Mouse (Mus musculus) hindbrain, postnatal 0 days (tissue): ENCODE data around the gene Gm43191. TPM values are rescaled to one million over a fixed set of nuclear protein-coding genes. Genes with fewer than 3 reads are reported as not detected.

ENCODE experiments used
- ATAC-seq: fragments of 200-750 bp; cut with Nextera tagmentation; 2 replicates; pipeline ENCODE4 v1.8.0; 2017; ENCODE audit warnings: mild to moderate bottlenecking, moderate TSS enrichment, moderate library complexity
- DNase-seq: peaks from one replicate; pipeline ENCODE4 v3.0.0-alpha.2; 2015; ENCODE audit warnings: low spot score
- H3K27ac ChIP-seq: fragments of 300-500 bp; sonication (generic); 2 replicates; pipeline ENCODE4 v1.5.1; 2014; ENCODE audit warnings: mild to moderate bottlenecking
- H3K27me3 ChIP-seq: fragments of 300-500 bp; sonication (generic); 2 replicates; pipeline ENCODE4 v1.6.1; 2014; ENCODE audit warnings: low read length, mixed read lengths; ENCODE audit not compliant: insufficient read depth
- H3K36me3 ChIP-seq: fragments of 300-500 bp; sonication (generic); 2 replicates; pipeline ENCODE4 v1.6.1; 2014; ENCODE audit warnings: low read length, mixed read lengths; ENCODE audit not compliant: insufficient read depth
- H3K4me1 ChIP-seq: fragments of 300-500 bp; sonication (generic); 2 replicates; pipeline ENCODE4 v1.6.1; 2014; ENCODE audit warnings: antibody characterized with exemption, low read length, mixed read lengths; ENCODE audit not compliant: insufficient read depth
- H3K4me2 ChIP-seq: fragments of 300-500 bp; sonication (generic); 2 replicates; pipeline ENCODE4 v1.6.1; 2014; ENCODE audit warnings: low read depth, mild to moderate bottlenecking, low read length, moderate library complexity, mixed read lengths
- H3K4me3 ChIP-seq: fragments of 300-500 bp; sonication (generic); 2 replicates; pipeline ENCODE4 v1.5.1; 2014; ENCODE audit warnings: low read length
- H3K9ac ChIP-seq: fragments of 300-500 bp; sonication (generic); replicated peaks from 2 replicates; pipeline ENCODE4 v1.6.1; 2014; ENCODE audit warnings: mild to moderate bottlenecking, low read length, moderate library complexity, mixed read lengths
- H3K9me3 ChIP-seq: fragments of 300-500 bp; sonication (generic); 2 replicates; pipeline ENCODE4 v1.6.1; 2016; ENCODE audit warnings: low read length, mixed read lengths
- CTCF ChIP-seq: IDR thresholded peaks from 2 replicates; pipeline ENCODE4 v1.5.1; 2016; ENCODE audit warnings: antibody characterized with exemption, control low read depth, low read depth
- WGBS: fragments of 180-500 bp; shearing (Covaris S2); extraction: QIAGEN DNeasy Blood & Tissue Kit; methylation state at CpG from one replicate; pipeline ENCODE4 v1.1.7; 2014; 5-methylcytosine and 5-hydroxymethylcytosine counted together
- polyA plus RNA-seq: library from polyadenylated mRNA; unstranded; fragments of >200 nt; fragmentation: Nextera tagmentation; extraction: Ambion mirVana; gene quantifications from 2 replicates; pipeline ENCODE4 v1.2.1, GENCODE M21; 2015
- total RNA-seq: library from RNA; depleted of rRNA; stranded (reverse); fragments of >200 nt; gene quantifications from 2 replicates; pipeline ENCODE4 v1.2.3, GENCODE M21; 2014

Gm43191 gene
- total and polyA plus RNA-seq, 2 experiments from 2014 or later: not detected

GRCm38 (mm10) chr3:116653278-116653945 lies 27.6 kb downstream of the Gm43191 start:
- Histone ChIP-seq H3K36me3 (no peaks in the 10 kb centered on the region), H3K9ac (no peak overlapping the region), H3K27me3 (no peaks in the 10 kb centered on the region), H3K27ac (no peak overlapping the region), H3K4me2 (no peak overlapping the region), H3K9me3 (no peaks in the 10 kb centered on the region), H3K4me3 (no peak overlapping the region), H3K4me1 (no peaks in the 10 kb centered on the region; the same call in 1 of the 2 replicates)
- DNase-seq: no peak
- WGBS: 65% methylated on average over 5 of the region's 5 CpGs
- no peak for ATAC-seq
- no peak for TF ChIP-seq CTCF

- no peak for TF ChIP-seq CTCF
- Histone ChIP-seq H3K4me1 (no peaks in the 10 kb centered on the region; the same call in 1 of the 2 replicates), H3K4me2 (no peak overlapping the region), H3K9ac (no peak overlapping the region), H3K27ac (no peak overlapping the region), H3K4me3 (no peak overlapping the region), H3K27me3 (no peaks in the 10 kb centered on the region), H3K36me3 (no peaks in the 10 kb centered on the region), H3K9me3 (no peaks in the 10 kb centered on the region)
- 28% methylated on average over 3 of the region's 3 CpGs for WGBS
- DNase-seq (peak; percentile 21), ATAC-seq (peak; percentile 51; the same call in 1 of the 2 replicates)
These were observed 29.0 kb downstream of the Gm43191 start for GRCm38 (mm10) chr3:116652033-116652446.

GRCm38 (mm10) chr3:116650698-116651097 lies 30.4 kb downstream of the Gm43191 start:
- H3K4me3 ChIP-seq: no peak overlapping the region
- no peaks in the 10 kb centered on the region; the same call in 1 of the 2 replicates for H3K4me1 ChIP-seq
- TF ChIP-seq CTCF: no peak
- DNase-seq (no peak), ATAC-seq (no peak)
- H3K27me3 ChIP-seq: no peaks in the 10 kb centered on the region
- peaks cover under 1% of the 10 kb centered on the region; the same call in 1 of the 2 replicates for H3K36me3 ChIP-seq
- no peak overlapping the region for H3K27ac ChIP-seq
- H3K9ac ChIP-seq: no peak overlapping the region
- H3K4me2 ChIP-seq: no peak overlapping the region
- 95% methylated on average over 9 of the region's 9 CpGs for WGBS
- no peaks in the 10 kb centered on the region for H3K9me3 ChIP-seq

GRCm38 (mm10) chr3:116648805-116649204 lies 32.3 kb downstream of the Gm43191 start:
- H3K9me3 ChIP-seq: no peaks in the 10 kb centered on the region
- H3K9ac ChIP-seq: no peak overlapping the region
- no peaks in the 10 kb centered on the region; the same call in 1 of the 2 replicates for H3K4me1 ChIP-seq
- H3K36me3 ChIP-seq: peaks cover 14% of the 10 kb centered on the region; the same call in 1 of the 2 replicates
- H3K4me2 ChIP-seq: no peak overlapping the region
- DNase-seq (no peak), ATAC-seq (no peak)
- TF ChIP-seq CTCF: no peak
- no peak overlapping the region for H3K4me3 ChIP-seq
- H3K27me3 ChIP-seq: no peaks in the 10 kb centered on the region
- WGBS: 94% methylated on average over 7 of the region's 7 CpGs
- H3K27ac ChIP-seq: no peak overlapping the region

GRCm38 (mm10) chr3:116646387-116646786 lies 34.7 kb downstream of the Gm43191 start:
- H3K4me1 ChIP-seq: no peaks in the 10 kb centered on the region
- H3K4me2 ChIP-seq: no peak overlapping the region
- no peak overlapping the region for H3K9ac ChIP-seq
- no peaks in the 10 kb centered on the region for H3K27me3 ChIP-seq
- no peaks in the 10 kb centered on the region for H3K9me3 ChIP-seq
- DNase-seq (no peak), ATAC-seq (no peak)
- no peak for TF ChIP-seq CTCF
- WGBS: 94% methylated on average over 1 of the region's 1 CpGs
- H3K4me3 ChIP-seq: no peak overlapping the region
- peaks cover 28% of the 10 kb centered on the region; the same call in 1 of the 2 replicates for H3K36me3 ChIP-seq
- H3K27ac ChIP-seq: no peak overlapping the region

GRCm38 (mm10) chr3:116642373-116642772 lies 38.7 kb downstream of the Gm43191 start:
- TF ChIP-seq CTCF: no peak
- H3K9me3 ChIP-seq: no peaks in the 10 kb centered on the region
- ATAC-seq (no peak), DNase-seq (no peak)
- H3K36me3 ChIP-seq: peaks cover 53% of the 10 kb centered on the region
- H3K4me3 ChIP-seq: no peak overlapping the region
- 96% methylated on average over 2 of the region's 2 CpGs for WGBS
- H3K4me2 ChIP-seq: no peak overlapping the region
- H3K27ac ChIP-seq: no peak overlapping the region
- no peaks in the 10 kb centered on the region for H3K27me3 ChIP-seq
- no peak overlapping the region for H3K9ac ChIP-seq
- H3K4me1 ChIP-seq: no peaks in the 10 kb centered on the region

GRCm38 (mm10) chr3:116641811-116642371 lies 39.2 kb downstream of the Gm43191 start:
- no peak for ATAC-seq
- no peak overlapping the region for H3K4me3 ChIP-seq
- DNase-seq: no peak
- no peak overlapping the region for H3K4me2 ChIP-seq
- 93% methylated on average over 6 of the region's 6 CpGs for WGBS
- no peak for TF ChIP-seq CTCF
- no peaks in the 10 kb centered on the region for H3K9me3 ChIP-seq
- H3K27ac ChIP-seq: no peak overlapping the region
- H3K27me3 ChIP-seq: no peaks in the 10 kb centered on the region
- no peak overlapping the region for H3K9ac ChIP-seq
- no peaks in the 10 kb centered on the region for H3K4me1 ChIP-seq
- peaks cover 57% of the 10 kb centered on the region for H3K36me3 ChIP-seq
